Mouse (Mus musculus): ENCODE measurements around the gene Abcg4. TPM values are rescaled to one million over a fixed set of nuclear protein-coding genes. Genes with fewer than 3 reads are reported as not detected.
"Not testable (repeated sequence)": the region's sequence is repeated elsewhere in the genome, so short reads cannot be mapped to it uniquely, and the experiment has no call there.

Abcg4 gene
- total RNA-seq, 2 experiments from 2014 or later = 60.5 to 61.6 TPM

DNA sequence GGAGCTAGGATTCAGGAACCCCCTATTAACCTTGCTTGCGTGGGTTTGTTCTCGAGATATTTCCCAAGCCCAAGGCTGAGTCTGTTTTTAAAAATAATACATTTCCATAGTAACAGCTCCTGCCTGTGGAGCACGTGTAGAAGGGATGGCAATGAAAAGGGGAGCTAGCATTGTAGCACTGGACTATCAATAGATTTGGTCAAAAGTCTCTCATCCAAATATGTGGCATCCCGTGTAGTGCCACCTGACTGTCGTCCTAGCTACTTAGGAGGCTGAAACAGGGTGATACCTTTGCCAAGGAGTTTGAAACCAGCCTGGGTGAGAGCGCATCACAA, 32.4 kb upstream of the Abcg4 start:
- DNase-seq (ENCODE audit: low spot score in 2 of 2) = peak; percentile 55 to 68
- intact Hi-C loops (cut with DNase I) = no loop called here

DNA sequence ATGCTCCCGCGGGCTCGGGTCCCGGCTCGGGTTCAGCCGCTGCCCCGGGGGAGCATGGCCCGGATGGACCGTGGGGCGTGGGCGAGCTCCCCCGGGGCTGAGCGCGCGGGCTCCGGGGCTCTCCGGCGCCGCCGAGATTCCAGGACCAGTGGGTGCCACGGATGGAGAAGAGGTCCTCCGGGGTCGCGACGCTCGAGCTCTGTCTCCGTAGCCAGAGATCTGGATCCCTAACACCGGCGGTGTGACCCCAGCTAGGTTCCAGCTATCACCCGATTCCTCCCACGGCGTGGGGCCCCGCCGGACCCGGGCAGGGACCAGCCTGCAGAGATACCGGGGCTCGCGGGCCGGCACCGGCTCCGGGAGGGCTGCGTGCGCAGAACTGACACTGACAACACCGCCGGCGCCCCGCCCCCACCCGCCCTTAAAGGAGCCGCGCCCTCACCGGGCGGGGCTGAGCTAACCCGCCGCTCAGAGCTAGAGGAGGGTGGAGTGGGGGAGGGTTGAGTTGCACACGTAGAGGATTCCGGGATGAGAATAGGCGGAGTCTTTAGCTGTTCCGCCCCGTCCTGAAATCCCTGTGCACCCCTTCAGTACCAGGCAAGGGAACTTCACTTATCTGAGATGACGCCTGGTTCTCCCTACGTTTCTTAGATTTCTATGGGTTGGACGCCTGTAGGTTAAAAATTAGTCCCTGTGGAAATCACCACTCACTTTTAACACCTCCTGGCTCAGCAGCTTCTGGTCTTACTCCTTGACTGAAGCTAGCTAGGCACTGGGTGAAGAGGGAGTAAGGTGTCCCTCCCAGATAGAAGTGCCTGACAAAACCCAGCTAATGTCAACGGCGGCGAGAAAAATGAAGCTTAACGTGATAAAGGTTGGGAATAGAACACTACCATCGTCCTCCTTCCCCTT, 31.7 kb upstream of the Abcg4 start, which contains the start of gene C2cd2l:
C2cd2l (minus strand) TSS at position 399 of the 912 bp plus-strand sequence.
- intact Hi-C loops (cut with DNase I) = no loop called here
- DNase-seq (ENCODE audit: low spot score in 2 of 2) = peak; percentile 90 to 98

DNA sequence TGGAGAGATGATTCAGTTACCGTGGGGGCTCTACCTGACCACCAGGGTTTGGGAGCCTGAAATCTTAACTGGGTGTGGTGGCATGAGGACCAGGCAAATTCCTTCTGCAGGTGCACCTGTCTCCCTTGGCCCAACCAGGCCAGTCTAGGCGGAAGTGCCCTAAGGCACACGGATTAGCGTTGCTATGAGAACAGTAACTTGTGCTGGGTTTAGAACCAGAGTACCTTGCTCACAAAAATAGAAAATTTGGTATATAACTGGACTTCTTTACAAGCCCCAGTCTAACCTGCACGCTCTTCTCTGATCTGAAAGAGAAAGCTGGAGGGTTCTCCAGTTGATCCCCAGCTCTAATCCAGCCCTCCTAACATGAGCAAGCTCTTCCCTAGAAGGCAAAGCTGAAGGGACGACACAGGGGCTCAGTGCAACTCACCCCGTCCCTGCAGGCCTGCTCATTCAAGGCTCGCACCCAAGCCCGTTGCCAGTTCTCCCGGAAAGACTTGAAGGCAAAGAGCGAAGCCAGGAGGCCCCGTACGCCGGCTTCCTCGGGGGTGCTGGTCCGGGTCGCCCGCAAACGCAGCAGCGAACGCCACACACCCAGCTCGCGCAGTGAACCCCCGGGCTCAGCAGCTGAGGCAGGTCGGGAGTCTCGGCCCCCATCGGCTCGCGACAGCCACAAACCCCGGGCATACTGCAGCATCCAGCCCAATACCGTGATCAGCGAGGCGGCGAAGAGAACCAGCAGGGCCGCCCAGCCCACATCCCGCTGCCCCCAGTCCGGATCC, 30.9 kb upstream of the Abcg4 start:
- intact Hi-C loops (cut with DNase I) = no loop called here
- peak in 1 of 2 experiments; percentile 28 for DNase-seq (ENCODE audit: low spot score in 2 of 2)

DNA sequence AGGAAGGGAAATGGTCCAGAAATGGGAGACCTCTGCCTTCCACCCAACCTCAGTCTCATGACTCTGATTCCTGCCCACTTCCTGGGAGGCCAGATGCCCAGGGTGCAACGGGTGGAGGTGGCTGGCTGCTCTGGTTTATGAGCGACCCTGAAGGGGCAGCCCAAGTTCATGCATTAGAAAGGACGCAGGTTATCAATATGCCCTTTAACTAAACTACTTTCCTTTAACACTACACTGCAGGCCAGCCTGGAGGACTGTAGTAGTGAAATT, 30.3 kb upstream of the Abcg4 start:
- intact Hi-C loops (cut with DNase I) = no loop called here
- DNase-seq (ENCODE audit: low spot score in 2 of 2) = no peak

DNA sequence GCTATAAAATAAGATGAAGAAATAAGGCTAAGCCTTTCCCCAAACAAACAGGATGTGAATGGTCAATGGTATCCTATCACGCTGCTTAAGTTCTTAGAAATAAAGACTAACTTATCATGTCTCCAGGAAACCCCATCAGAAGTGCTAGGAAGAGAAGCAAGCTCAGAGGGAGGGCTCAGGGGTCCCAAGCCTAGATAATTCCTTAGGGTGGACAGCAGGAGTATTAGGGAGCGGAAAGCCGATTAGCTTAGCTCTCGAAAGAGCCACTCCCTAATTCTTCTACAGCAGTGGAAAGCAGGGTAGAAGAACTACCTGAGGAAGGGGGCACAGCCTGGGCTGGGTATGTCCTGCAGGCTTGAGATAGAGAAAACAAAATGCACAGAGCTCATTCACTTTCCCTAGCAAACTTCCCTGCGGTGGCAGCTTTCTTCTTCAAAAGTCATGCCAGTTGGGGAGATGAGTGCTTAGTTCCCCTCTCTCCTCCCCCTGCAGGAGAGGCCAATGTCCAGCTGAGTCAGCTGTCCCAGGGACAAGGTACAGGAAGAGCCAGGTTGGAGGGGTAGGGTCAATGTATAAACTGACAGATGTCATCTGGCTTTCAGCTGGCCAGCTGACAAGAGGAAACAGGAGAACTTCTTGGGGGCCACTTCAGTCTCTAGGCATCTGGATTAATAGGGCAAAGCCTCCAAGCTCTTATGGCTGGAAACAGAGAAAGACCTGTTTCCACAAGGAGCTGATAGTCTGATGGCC, 29.8 kb upstream of the Abcg4 start:
- intact Hi-C loops (cut with DNase I) = no loop called here
- DNase-seq (ENCODE audit: low spot score in 2 of 2) = no peak

DNA sequence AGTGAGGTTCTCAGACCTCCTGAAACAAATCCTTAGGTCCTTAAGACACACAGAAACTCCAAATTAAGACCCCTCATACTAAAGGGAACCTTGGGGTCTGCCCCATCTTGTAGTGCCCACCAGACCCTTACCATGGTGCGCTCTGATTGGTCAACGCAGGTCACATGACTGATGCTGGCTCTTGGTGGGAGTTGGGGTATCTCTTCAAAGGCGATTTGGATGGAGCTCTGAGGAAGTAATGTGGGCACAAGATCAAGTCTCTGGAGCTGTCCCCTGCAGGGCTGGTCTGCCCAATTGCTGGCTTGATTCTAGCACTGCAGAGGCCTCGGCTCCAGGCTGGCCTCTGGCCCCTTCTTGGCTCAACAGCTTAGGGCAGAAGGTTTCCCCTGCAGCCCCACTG, 29.0 kb upstream of the Abcg4 start:
- DNase-seq (ENCODE audit: low spot score in 2 of 2) = no peak
- intact Hi-C loops (cut with DNase I) = no loop called here

DNA sequence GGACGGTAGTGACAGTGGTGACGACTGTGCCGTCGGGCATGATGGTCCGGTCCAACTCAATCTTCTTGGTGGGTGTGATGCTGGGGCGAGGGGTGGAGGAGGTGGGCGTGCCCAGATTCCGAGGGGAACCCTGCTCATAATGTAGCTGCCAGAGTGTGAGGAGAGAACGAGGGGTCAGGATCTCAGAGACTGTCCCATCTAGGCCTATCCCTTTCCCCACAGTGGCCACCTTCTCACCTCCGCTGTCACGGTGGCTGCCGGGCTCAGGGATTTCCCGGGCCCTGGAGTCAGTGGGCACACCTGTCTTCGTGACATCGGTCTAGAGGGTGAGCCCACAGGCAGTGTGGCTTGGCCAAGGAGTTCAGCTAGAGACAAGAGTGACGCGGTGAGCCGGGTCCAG, 26.5 kb upstream of the Abcg4 start:
- intact Hi-C loops (cut with DNase I) = no loop called here
- DNase-seq (ENCODE audit: low spot score in 2 of 2) = no peak

DNA sequence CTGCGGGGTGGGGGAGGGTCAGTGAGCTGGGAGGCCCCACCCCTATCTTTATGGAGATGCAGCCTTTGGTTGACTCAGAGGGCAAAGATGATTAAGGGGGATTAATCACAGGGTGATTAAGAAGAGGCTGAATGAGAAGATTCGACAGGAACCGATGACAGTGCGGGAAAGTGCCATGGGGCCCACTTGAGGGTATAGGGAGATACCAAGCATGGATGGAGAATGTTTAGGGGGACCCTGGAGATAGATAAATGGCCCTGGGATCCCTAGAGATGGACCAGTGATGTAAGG, 25.8 kb upstream of the Abcg4 start:
- no peak for DNase-seq (ENCODE audit: low spot score in 2 of 2)

DNA sequence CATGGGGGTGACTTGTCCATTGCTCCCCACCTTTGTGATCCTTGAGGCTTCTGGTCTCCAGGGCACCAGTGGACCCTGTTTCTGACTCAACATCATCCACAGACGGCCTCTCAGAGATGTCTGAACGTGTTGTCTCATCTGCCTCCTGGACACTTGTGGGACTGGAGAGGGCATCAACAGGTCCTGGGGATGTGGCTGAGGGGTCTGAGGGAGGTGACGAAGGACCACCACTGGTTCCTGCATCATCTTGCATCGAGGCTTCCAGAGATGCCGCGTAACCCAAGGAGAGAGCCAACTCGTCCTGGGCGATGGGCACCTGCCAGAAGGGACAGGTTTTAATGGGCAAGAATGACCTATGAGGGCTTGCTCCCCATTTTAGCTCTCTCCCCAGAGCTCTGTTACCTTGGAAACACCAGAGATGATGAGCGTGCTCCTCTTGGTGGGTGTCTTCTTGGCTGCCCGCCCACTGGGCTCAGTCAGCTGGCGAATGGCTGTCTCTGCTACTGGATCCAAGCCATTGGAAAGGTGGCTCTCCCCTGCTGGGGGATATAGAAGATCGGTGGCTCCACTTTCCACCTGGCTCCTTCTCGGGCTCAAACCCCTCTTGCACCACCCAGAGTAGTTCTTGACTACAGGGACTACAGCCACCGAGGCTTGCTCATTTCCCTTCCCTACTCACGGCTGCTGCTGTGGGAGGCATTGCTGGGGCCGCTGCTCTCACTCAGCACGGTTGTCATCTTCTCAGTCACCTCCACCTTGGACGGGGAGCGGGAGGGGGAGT, 25.3 kb upstream of the Abcg4 start:
- intact Hi-C loops (cut with DNase I) = no loop called here
- peak; percentile 75 to 92 for DNase-seq (ENCODE audit: low spot score in 2 of 2)

More for the DNA sequence above, 25.8 kb upstream of the Abcg4 start:
- intact Hi-C loops (cut with DNase I) = no loop called here

DNA sequence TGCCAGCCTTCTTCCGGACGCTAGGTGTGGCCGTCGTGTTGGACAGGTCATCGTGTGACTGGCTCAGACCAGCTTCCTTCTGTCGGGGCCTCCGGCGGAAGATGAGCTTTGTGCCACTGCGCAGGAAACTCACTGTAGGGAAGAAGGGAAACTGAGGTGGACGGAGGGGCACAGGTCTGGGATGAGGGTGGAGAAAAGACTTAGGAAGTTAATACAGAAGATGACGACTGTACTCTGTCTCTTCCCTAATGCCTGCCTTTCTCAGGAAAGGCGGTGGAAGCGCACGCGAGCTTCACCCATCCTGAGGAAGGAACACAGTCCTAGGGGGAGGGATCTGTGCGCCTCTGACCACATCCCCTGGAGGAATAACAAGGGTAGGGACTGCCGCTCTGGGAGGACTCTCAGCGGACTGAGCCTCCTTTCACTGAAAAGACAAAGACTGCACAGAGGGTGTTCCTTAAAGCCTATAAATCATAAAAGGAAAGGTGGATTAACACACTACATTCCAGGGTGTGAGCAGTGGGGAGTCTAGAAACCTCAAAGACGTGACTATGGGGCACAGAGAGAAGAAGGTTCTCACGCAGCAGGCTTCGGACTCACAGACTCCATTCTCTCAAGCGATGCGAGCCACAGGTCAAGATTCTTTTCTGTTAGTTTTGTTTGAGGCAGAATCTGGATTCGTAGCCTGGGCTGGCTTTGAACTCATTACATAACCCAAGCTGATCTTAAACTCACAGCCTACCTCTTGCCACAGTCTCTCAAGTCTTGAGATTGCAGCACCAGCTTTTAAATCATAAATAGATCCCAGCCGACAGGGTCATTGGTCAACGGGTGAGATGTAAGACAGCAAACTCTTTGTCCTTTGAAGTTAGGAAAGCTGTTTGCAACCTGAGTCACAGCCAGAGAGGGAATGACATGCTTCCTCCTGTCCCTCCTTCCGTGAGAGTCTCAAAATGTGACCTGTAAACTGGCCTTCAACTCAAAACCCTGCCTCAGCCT, 23.0 kb upstream of the Abcg4 start:
- DNase-seq (ENCODE audit: low spot score in 2 of 2) = no peak
- intact Hi-C loops (cut with DNase I) = no loop called here

DNA sequence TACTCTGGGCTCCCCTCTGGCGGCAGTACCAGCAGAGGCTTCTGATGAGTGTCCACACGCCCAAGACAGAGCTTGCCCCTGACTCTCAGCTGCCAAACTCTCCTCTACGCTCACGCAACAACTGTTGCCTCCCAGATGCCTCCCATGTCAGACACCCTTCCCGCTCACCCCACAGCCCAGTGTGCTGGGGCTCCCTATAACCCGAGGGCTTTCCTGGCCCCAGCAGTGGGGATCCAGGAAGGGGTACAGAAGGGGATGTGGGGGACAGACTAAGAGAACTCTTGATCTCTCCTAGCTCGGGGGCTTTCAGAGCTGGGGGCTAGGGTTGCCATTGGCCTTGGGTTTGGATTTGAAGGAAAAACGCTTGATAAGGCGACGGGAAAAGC, 22.3 kb upstream of the Abcg4 start:
- no peak for DNase-seq (ENCODE audit: low spot score in 2 of 2)

DNA sequence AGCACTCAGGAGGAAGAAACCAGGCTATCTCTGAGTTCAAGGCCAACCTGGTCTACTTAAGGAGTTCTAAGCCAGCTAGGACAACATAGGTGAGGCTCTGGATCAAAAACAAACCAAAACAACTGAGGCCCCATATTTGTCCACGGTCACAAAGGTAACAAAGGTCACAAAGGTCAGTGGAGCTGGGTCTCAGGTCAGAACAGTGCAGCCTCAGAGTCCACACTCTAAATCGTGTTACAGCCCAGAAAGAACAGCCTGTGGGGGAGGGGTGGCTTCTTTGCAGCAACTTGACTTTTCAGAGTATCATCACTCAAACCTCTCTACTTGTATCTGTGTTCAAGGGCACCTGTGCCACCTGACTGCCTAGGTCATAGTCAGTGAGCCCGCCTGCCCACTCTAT, 21.3 kb upstream of the Abcg4 start:
- no peak for DNase-seq (ENCODE audit: low spot score in 2 of 2)
- intact Hi-C loops (cut with DNase I) = no loop called here

More for the DNA sequence above, 22.3 kb upstream of the Abcg4 start:
- intact Hi-C loops (cut with DNase I) = no loop called here

DNA sequence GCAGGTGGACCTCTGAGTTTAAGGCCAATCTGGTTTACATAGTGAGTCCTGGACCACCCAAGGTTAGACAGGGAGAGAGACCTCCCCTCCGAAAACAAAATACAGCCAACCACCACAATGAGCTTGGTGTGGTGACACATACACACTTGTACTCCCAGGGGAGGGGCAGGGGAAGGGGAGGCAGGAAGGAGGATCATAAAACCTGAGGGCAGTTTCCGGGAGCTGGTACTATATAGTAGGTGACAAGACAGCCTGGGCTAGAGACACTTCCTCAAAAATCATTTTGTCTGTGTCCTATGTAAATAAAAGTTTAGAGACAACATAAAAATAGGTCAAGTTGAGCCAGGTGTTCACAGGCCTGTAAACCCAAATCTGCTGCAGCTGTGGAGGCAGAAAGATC, 18.8 kb upstream of the Abcg4 start:
- intact Hi-C loops (cut with DNase I) = no loop called here

DNA sequence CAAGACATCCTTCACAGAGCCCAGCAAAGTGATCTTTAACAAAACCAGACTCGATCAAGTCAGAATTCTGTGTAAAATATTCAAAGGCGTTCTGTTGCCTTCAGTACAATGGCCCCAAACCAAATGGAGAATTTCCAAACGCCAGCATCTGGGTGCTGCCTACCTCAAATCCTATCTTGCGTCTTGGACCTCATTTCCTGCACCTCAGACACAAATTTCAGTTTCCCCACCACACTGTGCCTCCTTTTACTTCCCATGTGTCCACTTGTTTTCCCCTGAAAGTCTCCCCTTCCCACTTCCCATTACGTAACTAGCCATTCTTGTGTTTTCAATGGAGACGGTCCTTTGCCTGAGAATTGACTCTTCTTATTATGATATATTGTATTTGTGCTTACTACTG, 18.1 kb upstream of the Abcg4 start:
- no peak for DNase-seq (ENCODE audit: low spot score in 2 of 2)
- intact Hi-C loops (cut with DNase I) = no loop called here

More for the DNA sequence above, 18.8 kb upstream of the Abcg4 start:
- no peak for DNase-seq (ENCODE audit: low spot score in 2 of 2)

DNA sequence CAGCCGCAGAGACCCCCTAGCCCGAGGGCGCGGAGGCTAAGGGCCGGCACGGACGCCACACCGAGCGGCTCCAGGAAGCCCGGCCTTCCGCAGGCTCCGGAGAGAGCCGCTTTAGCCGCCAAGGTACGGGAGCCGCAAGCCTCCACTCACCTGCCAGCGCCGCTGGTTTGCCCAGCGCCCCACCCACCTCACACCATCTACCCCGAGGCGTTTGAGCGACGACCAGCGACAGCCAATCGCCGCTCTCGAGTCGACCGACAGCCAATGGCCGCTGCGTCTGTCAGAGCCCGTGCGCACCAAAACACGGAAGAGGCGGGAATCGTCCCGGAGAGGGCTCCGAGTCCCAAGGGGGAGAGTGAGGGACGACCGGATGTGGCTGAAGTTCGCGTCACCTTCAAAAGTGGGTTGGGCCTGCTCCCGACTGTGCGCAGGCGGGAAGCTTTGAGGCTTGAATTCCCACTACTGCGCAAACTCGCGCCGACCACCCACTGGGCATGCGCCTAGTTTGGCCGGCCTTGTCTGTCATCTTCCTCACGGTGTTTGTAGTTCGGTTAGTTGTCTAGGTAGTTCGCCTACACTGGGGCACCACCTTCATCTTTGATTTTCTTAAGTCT, 17.2 kb upstream of the Abcg4 start, which contains the start of gene Hinfp:
Hinfp (minus strand) TSS at position 206 of the 614 bp plus-strand sequence.
- intact Hi-C loops (cut with DNase I) = loop anchor here (2.0 kb wide), 1 partner anchor 17 kb away; the partner anchor contains the start of gene Abcg4

DNA sequence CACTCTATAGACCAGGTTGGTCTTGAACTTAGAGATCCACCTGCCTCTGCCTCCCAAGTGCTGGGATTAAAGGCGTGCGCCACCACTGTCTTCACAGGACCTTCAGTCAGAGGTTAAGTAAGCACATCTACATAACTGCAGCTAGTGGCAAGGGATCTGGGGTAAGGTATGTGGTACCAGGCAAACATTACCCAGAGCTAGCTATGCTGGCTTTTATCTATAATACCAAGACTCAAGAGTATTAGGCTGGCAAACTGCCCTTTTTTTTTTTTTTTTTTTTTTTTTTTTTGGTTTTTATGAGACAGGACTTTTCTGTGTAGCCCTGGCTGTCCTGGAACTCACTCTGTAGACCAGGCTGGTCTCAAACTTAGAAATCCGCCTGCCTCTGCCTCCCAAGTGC, 11.6 kb upstream of the Abcg4 start:
- DNase-seq (ENCODE audit: low spot score in 2 of 2); intact Hi-C loops (cut with DNase I): not testable (repeated sequence)

More for the DNA sequence above, 17.2 kb upstream of the Abcg4 start, which contains the start of gene Hinfp:
- peak; percentile 98 to 100 for DNase-seq (ENCODE audit: low spot score in 2 of 2)

DNA sequence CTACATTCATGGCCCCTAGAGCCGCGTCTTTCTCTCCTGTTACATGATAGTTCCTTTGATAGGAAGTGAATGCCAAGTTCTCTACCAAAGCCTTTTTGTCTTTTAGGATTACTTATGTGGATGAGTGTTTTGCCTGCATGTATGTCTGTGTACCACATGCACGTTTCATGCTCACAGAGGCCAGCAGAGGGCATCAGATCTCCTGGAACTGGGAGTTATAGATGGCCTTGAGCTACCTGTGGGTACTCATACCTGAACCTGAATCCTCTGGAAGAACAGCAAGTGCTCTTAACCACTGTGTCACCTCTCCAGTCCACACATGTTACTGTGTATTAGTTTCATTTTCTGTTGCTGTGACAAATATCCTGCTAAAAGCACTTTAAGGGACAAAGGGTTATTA, 4.1 kb upstream of the Abcg4 start:
- intact Hi-C loops (cut with DNase I) = loop anchor here (5.0 kb wide), 1 partner anchor 40 kb away; the partner anchor contains the start of gene H2afx
- DNase-seq (ENCODE audit: low spot score in 2 of 2) = no peak

DNA sequence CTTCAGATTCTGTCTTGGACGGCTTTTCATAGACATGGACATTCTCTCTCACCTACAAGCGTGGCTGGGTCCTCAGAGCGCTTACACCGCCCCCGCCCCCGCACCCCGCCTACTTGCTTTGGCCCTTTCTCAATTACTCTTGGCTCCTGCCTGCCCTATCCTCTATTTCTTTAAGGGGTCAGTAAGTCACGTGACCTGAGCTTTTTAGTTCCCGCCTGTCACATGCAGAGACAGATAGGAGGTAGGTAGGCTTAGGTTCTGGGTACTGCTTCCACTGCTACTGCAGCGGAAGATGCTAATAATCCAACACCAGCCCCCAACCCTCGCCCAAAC, 510 bp upstream of the Abcg4 start:
- intact Hi-C loops (cut with DNase I) = loop anchor here (2.0 kb wide), 1 partner anchor 16 kb away; the partner anchor contains the start of gene Hinfp
- no peak for DNase-seq (ENCODE audit: low spot score in 2 of 2)
